Mouse (Mus musculus) intestine, embryonic 15.5 days (tissue): ENCODE measurements around the gene Mylip. TPM values are rescaled to one million over a fixed set of nuclear protein-coding genes. Genes with fewer than 3 reads are reported as not detected.
A peak's percentile ranks its signal among the peaks of the same experiment; 100 is the strongest.

Experiments
- ATAC-seq: fragments of 200-750 bp; cut with Nextera tagmentation; 2 replicates; pipeline ENCODE4 v1.8.0; 2017; ENCODE audit warnings: moderate TSS enrichment, moderate library complexity
- H3K27ac ChIP-seq: fragments of 300-500 bp; sonication (generic); 2 replicates; pipeline ENCODE4 v1.5.1; 2015; ENCODE audit warnings: mild to moderate bottlenecking, inconsistent platforms
- H3K27me3 ChIP-seq: fragments of 300-500 bp; sonication (generic); replicated peaks from 2 replicates; pipeline ENCODE4 v1.6.1; 2015; ENCODE audit warnings: inconsistent platforms
- H3K36me3 ChIP-seq: fragments of 300-500 bp; sonication (generic); 2 replicates; pipeline ENCODE4 v1.6.1; 2015; ENCODE audit warnings: inconsistent platforms
- H3K4me1 ChIP-seq: fragments of 300-500 bp; sonication (generic); replicated peaks from 2 replicates; pipeline ENCODE4 v1.6.1; 2015; ENCODE audit warnings: inconsistent platforms
- H3K4me2 ChIP-seq: fragments of 300-500 bp; sonication (generic); replicated peaks from 2 replicates; pipeline ENCODE4 v1.6.1; 2015; ENCODE audit warnings: mild to moderate bottlenecking, inconsistent platforms
- H3K4me3 ChIP-seq: fragments of 300-500 bp; sonication (generic); replicated peaks from 2 replicates; pipeline ENCODE4 v1.5.1; 2015; ENCODE audit warnings: inconsistent platforms
- H3K9ac ChIP-seq: fragments of 300-500 bp; sonication (generic); 2 replicates; pipeline ENCODE4 v1.6.1; 2015; ENCODE audit warnings: inconsistent platforms
- H3K9me3 ChIP-seq: fragments of 300-500 bp; sonication (generic); 2 replicates; pipeline ENCODE4 v1.6.1; 2016; ENCODE audit warnings: inconsistent platforms
- WGBS: fragments of 180-500 bp; shearing (Covaris S2); methylation state at CpG from one replicate; pipeline ENCODE4 v1.1.7; 2015; 5-methylcytosine and 5-hydroxymethylcytosine counted together
- polyA plus RNA-seq: library from polyadenylated mRNA; unstranded; fragments of >200 nt; fragmentation: Nextera tagmentation; extraction: Ambion mirVana; gene quantifications from 2 replicates; pipeline ENCODE4 v1.2.1, GENCODE M21; 2015

Gene Mylip
- polyA plus RNA-seq, 1 experiment from 2014 or later: 6.9 TPM

DNA sequence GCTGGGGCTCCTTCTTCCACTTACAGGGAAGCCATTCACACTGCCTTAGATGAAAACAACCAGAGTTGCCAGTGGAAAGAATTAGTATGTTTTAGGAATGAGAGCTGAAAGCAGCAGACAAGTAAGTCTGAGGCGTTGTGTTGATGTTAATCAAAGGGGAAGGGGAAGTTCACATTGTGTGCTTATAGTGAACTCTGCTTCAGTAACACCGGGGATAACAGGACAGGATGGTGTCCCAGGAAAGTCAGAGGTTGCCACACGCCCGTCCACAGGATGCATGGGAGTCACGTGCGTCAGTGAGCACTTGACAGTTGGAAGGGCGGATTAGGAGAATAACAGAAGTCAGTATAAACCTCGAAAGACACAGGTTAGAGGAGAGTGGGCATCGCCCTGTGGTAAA lies 55.1 kb downstream of the Mylip start:
- ATAC-seq: no peak
- WGBS: 70% methylated on average over 9 of the region's 9 CpGs
- no peak overlapping the region for H3K4me3 ChIP-seq
- no peaks in the 10 kb centered on the region for H3K9me3 ChIP-seq
- no peaks in the 10 kb centered on the region for H3K36me3 ChIP-seq
- no peak overlapping the region for H3K9ac ChIP-seq
- H3K4me1 ChIP-seq: 0 out of 2 replicates have a peak, but pooled peaks cover 4% of the 10 kb centered on the region
- no peak overlapping the region for H3K27ac ChIP-seq
- no peak overlapping the region for H3K4me2 ChIP-seq
- no peaks in the 10 kb centered on the region for H3K27me3 ChIP-seq

DNA sequence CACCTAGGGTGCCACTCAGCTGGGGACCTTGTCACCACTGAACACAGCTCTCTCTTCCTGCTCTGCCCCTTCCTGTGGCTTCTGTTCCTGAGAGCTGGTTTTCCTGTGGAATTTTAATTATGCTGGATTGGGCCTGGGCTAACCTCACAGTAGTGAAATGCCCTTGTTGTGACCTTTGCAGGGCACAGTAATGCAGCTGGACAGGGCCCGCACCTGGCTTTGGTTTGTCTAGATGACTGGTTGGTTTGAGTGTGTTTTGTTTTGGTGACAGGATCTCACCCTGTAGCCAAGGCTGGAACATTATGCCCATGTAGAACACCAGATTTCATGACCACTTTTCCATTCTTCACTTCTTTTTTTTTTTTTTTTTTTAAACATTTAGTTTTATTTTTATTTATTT lies 57.1 kb downstream of the Mylip start:
- H3K27me3 ChIP-seq: no peaks in the 10 kb centered on the region
- WGBS: 66% methylated on average over 1 of the region's 1 CpGs

DNA sequence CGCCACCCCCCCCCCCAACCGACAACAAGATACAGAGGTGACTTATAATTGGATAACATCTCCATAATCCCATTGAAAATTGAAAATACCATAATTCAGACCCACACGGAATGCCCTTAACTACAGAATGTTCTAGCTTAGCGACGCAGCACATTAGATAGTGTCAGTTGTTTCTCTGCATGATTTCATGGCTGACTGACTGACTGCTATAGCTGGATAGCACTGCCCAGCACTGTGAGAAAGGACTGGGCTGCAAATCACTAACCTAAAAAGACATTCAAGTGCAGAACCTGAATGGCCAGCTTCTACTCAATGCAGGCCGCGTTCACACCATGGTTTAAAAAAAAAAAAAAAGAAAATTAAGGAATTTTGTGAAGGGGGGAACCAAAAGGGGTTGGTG lies 62.9 kb downstream of the Mylip start:
- ATAC-seq: no peak
- no peak overlapping the region for H3K27ac ChIP-seq
- no peaks in the 10 kb centered on the region for H3K9me3 ChIP-seq
- H3K27me3 ChIP-seq: no peaks in the 10 kb centered on the region
- peaks cover 21% of the 10 kb centered on the region for H3K4me1 ChIP-seq
- no peak overlapping the region for H3K4me3 ChIP-seq
- H3K36me3 ChIP-seq: no peaks in the 10 kb centered on the region
- H3K9ac ChIP-seq: no peak overlapping the region
- WGBS: 90% methylated on average over 7 of the region's 7 CpGs
- no peak overlapping the region for H3K4me2 ChIP-seq

More for the DNA sequence above, 57.1 kb downstream of the Mylip start:
- no peak overlapping the region for H3K4me2 ChIP-seq
- H3K4me3 ChIP-seq: no peak overlapping the region
- no peak overlapping the region for H3K27ac ChIP-seq
- no peaks in the 10 kb centered on the region for H3K9me3 ChIP-seq
- no peak for ATAC-seq
- H3K4me1 ChIP-seq: 0 out of 2 replicates have a peak, but pooled peaks cover 4% of the 10 kb centered on the region
- H3K9ac ChIP-seq: no peak overlapping the region
- no peaks in the 10 kb centered on the region for H3K36me3 ChIP-seq

DNA sequence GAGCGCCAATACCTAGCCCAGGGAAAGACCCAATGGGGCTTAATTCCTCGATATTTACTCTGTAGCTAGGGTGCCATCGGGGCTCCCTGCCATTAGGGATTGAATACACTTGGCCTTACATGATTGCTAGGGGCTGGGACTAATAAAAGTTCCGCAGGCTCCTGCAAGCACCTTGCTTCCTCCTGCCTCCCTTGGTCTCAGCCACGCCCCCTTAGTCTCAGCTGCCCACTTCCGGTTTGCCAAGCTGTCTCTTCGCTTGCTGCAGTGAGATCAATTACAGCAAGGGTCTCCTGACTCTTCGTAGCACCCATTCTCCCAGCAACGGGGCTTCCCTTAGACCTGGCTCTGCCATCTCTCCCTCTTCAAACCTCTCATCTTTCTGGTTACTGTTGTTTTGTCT lies 63.5 kb downstream of the Mylip start:
- no peaks in the 10 kb centered on the region for H3K9me3 ChIP-seq
- H3K27me3 ChIP-seq: no peaks in the 10 kb centered on the region
- ATAC-seq: no peak
- no peak overlapping the region for H3K4me3 ChIP-seq
- H3K9ac ChIP-seq: no peak overlapping the region
- no peak overlapping the region for H3K27ac ChIP-seq
- 54% methylated on average over 9 of the region's 9 CpGs for WGBS
- peaks cover 21% of the 10 kb centered on the region for H3K4me1 ChIP-seq
- no peak overlapping the region for H3K4me2 ChIP-seq
- no peaks in the 10 kb centered on the region for H3K36me3 ChIP-seq

DNA sequence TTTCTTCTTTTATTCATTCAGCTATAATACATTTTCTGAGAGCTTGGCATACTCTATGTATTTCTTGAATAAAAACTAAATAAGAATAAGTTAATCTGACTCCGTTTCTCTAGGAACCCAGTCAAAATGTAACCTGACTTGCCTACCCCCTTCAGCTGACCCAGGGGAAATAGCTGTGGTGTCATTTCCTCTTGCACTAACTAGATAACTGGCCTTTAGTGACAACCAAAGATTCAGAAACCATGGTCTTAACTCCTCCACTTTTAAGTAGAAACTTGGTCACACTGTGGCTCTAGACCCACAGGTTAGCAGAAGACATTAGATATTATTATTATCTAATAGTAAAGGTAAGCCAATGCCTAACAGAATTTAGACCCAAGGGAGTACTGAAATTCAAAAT lies 64.5 kb downstream of the Mylip start:
- H3K9me3 ChIP-seq: no peaks in the 10 kb centered on the region
- no peak overlapping the region for H3K4me2 ChIP-seq
- H3K36me3 ChIP-seq: no peaks in the 10 kb centered on the region
- H3K27ac ChIP-seq: peak overlapping the region; percentile 83
- no peak overlapping the region for H3K4me3 ChIP-seq
- peaks cover 21% of the 10 kb centered on the region for H3K4me1 ChIP-seq
- ATAC-seq: no peak
- 61% methylated on average over 1 of the region's 1 CpGs for WGBS
- H3K9ac ChIP-seq: no peak overlapping the region
- no peaks in the 10 kb centered on the region for H3K27me3 ChIP-seq

DNA sequence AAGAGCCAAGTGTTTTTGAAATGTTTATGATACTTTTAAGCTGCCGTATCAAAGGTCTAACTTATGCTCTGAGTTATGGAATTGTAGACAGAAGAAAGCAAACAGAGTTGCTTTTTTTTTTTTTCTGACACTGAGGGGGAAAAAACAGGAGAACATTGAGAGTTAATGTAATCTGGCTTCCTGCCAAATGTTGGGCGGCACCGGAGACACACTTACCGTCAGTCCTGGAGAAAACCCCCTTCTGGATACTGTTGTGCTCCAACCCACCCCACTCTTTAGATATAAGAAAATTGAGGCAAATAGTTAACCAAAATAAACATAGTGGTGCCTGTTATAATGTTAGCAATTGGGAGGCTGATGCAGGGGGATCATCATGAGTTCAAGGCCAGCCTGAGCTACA lies 65.1 kb downstream of the Mylip start:
- H3K36me3 ChIP-seq: no peaks in the 10 kb centered on the region
- H3K9me3 ChIP-seq: no peaks in the 10 kb centered on the region
- H3K4me1 ChIP-seq: peaks cover 21% of the 10 kb centered on the region
- no peaks in the 10 kb centered on the region for H3K27me3 ChIP-seq
- H3K9ac ChIP-seq: no peak overlapping the region
- H3K27ac ChIP-seq: peak overlapping the region; percentile 83
- 7% methylated on average over 4 of the region's 4 CpGs for whole genome bisulfite sequencing
- ATAC-seq: peak; percentile 63
- H3K4me2 ChIP-seq: peak overlapping the region; percentile 45
- no peak overlapping the region for H3K4me3 ChIP-seq

DNA sequence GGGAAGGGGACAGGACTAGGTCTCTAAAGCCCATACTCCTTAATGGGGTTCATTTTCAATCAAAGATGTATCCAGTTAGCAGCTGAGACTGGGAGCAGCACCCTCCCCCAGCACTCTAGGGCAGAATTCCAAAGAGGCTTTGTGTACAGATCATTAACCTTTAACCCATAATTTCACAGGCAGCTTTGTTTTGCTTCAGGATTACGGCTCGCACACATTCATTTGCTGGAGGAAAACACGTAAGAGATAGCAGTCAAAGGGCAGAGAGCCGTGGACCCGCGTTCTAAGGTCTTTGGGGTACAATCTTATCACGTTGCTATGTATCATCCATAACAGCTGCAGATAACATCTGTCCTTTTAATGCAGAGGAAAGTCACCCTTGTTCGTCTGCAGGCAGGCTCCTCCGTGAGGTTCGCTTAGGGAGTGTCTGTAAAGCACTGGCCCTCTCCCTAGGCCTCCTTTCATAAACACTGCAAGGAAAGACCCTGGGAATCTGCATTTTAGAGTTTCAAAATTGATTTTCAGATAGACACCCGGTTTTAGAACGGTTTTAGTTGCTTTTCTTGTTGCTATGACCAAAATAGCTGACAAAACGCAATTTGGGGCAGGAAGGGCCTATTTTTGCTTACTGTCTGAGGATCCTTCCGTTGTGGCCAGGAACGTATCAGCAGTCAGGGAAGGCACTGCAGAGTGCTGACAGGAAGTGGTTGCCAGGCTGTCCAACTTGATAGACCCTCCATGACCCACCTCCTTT lies 65.7 kb downstream of the Mylip start:
- 5% methylated on average over 15 of the region's 15 CpGs for WGBS

DNA sequence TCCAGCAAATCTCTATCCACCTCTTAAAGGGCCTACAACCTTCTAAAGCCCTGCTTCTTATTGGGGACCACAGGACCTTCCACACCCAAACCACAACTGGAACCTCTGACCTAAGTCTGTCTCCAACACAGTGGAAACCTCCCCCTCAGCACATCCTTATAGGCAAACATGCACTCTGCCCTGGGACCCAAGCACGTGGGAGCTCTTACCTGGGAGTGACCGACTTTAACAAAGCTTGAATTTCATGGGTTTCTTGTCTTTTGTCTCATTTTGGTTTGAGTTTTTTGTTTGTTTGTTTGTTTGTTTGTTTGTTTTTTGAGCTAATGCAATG lies 66.3 kb downstream of the Mylip start:
- WGBS: 39% methylated on average over 2 of the region's 2 CpGs
- Histone ChIP-seq H3K36me3 (no peaks in the 10 kb centered on the region), H3K27me3 (no peaks in the 10 kb centered on the region), H3K9me3 (no peaks in the 10 kb centered on the region), H3K4me1 (peaks cover 21% of the 10 kb centered on the region), H3K4me2 (peak overlapping the region; percentile 45), H3K27ac (peak overlapping the region; percentile 83), H3K4me3 (no peak overlapping the region), H3K9ac (no peak overlapping the region)
- ATAC-seq: peak; percentile 85

More for the DNA sequence above, 65.7 kb downstream of the Mylip start:
- no peaks in the 10 kb centered on the region for H3K9me3 ChIP-seq
- peak overlapping the region; percentile 83 for H3K27ac ChIP-seq
- H3K4me3 ChIP-seq: no peak overlapping the region
- no peaks in the 10 kb centered on the region for H3K27me3 ChIP-seq
- H3K36me3 ChIP-seq: no peaks in the 10 kb centered on the region
- H3K4me2 ChIP-seq: peak overlapping the region; percentile 45
- no peak overlapping the region for H3K9ac ChIP-seq
- ATAC-seq: peak; percentile 92
- peaks cover 21% of the 10 kb centered on the region for H3K4me1 ChIP-seq

DNA sequence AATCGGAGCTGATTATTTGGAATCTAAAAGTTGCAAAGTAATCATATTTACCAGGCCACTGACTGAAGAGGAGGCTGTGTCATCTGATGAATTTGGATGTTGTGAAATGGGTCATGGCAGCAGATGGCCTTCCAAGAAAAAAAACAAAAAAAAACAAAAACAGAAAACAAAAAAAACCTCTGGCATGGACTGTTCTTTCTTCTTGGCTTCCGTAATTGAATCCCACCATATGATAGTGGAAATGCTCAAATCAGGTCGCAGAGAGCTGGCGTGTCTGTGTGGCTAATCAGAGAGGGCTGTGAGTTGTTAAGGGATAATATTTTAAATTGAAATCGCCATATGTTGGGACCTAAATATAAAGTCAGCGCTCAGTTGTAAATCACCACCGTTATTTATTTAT lies 67.9 kb downstream of the Mylip start:
- H3K9me3 ChIP-seq: no peaks in the 10 kb centered on the region
- no peak overlapping the region for H3K27ac ChIP-seq
- no peak overlapping the region for H3K4me3 ChIP-seq
- no peak for ATAC-seq
- H3K27me3 ChIP-seq: no peaks in the 10 kb centered on the region
- 66% methylated on average over 7 of the region's 7 CpGs for WGBS
- H3K36me3 ChIP-seq: no peaks in the 10 kb centered on the region
- H3K4me2 ChIP-seq: no peak overlapping the region
- H3K4me1 ChIP-seq: peaks cover 21% of the 10 kb centered on the region
- H3K9ac ChIP-seq: no peak overlapping the region

DNA sequence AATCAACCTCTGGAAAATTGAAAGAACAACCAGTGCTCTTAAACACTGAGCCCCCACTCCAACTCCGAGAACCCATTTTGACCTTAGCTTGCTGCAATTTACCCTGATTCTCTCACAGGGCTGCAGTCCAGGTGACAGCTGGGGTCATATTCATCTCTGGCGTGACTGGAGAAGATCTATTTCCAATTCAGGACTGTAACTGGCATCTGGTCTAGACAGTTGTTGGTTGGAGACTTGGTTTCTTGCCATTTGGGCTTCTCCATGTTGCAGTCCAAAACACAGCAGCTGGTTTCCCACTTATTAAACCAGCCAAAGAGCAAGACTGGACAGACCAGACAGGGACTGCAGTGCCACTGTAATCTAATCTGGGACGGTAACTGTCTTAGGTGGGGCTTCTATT lies 70.6 kb downstream of the Mylip start:
- Histone ChIP-seq H3K36me3 (no peaks in the 10 kb centered on the region), H3K4me3 (no peak overlapping the region), H3K9ac (no peak overlapping the region), H3K4me1 (peaks cover 8% of the 10 kb centered on the region), H3K9me3 (no peaks in the 10 kb centered on the region), H3K27ac (no peak overlapping the region), H3K27me3 (no peaks in the 10 kb centered on the region), H3K4me2 (no peak overlapping the region)
- no peak for ATAC-seq
- 90% methylated on average over 3 of the region's 3 CpGs for WGBS

DNA sequence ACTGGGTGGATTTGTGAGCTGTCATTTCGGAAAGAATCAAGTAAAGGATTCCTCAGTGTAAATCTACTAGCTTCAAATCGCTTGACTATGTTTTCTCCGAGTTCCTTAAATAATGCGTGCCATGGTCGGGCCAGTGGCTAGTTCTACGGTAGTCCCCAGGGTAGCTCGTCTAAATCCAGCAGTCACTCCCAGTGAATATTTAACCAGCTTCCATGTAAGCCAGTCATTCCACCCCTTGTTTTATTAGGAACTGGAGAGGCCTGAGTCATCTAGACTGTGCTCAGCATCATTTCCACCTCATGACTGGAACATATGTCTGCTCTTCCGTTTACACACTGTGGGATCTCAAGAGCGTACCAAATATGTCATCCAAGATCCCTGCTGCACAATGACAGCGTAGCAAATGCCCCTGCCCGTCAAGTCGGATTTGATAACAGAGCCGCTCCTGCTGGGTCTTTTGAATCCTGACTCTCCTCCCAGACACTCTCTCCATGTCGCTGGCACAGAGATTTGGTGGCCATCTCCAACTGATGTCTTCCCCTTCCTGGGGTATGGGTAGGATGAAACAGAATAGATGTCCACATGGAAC lies 71.9 kb downstream of the Mylip start:
- H3K36me3 ChIP-seq: no peaks in the 10 kb centered on the region
- 78% methylated on average over 14 of the region's 14 CpGs for WGBS
- H3K27me3 ChIP-seq: no peaks in the 10 kb centered on the region
- no peak for ATAC-seq
- no peak overlapping the region for H3K4me2 ChIP-seq
- no peaks in the 10 kb centered on the region for H3K9me3 ChIP-seq
- no peak overlapping the region for H3K27ac ChIP-seq
- H3K9ac ChIP-seq: no peak overlapping the region
- no peaks in the 10 kb centered on the region for H3K4me1 ChIP-seq
- no peak overlapping the region for H3K4me3 ChIP-seq
